Mouse (Mus musculus): ENCODE results near the gene Gab2. TPM values are rescaled to one million over a fixed set of nuclear protein-coding genes. Genes with fewer than 3 reads are reported as not detected.

Gab2 gene
- polyA plus RNA-seq, 1 experiment: 33.8 TPM

- DNase-seq (ENCODE audit: low read depth): peak; percentile 14
- no peak for TF ChIP-seq CTCF (IDR thresholded peaks at IDR 0.05; ENCODE audit: borderline replicate concordance, extremely low read depth, insufficient read depth, insufficient read length)
- TF ChIP-seq POLR2A (IDR thresholded peaks at IDR 0.05; ENCODE audit: borderline replicate concordance, extremely low read depth, insufficient read depth, insufficient read length, poor library complexity, severe bottlenecking): no peak
Measured at GRCm38 (mm10) chr7:97079651-97080365, 1.6 kb upstream of the Gab2 start.

- no peak for DNase-seq (ENCODE audit: low read depth)
- TF ChIP-seq POLR2A (IDR thresholded peaks at IDR 0.05; ENCODE audit: borderline replicate concordance, extremely low read depth, insufficient read depth, insufficient read length, poor library complexity, severe bottlenecking): no peak
- TF ChIP-seq CTCF (IDR thresholded peaks at IDR 0.05; ENCODE audit: borderline replicate concordance, extremely low read depth, insufficient read depth, insufficient read length): no peak
Measured at GRCm38 (mm10) chr7:97080621-97081241, 655 bp upstream of the Gab2 start.

- no peak for TF ChIP-seq POLR2A (IDR thresholded peaks at IDR 0.05; ENCODE audit: borderline replicate concordance, extremely low read depth, insufficient read depth, insufficient read length, poor library complexity, severe bottlenecking)
- no peak for TF ChIP-seq CTCF (IDR thresholded peaks at IDR 0.05; ENCODE audit: borderline replicate concordance, extremely low read depth, insufficient read depth, insufficient read length)
- no peak for DNase-seq (ENCODE audit: low read depth)
Measured at GRCm38 (mm10) chr7:97081959-97082218, 503 bp downstream of the Gab2 start.

- peak; percentile 71 for DNase-seq (ENCODE audit: low read depth)
- TF ChIP-seq CTCF (IDR thresholded peaks at IDR 0.05; ENCODE audit: borderline replicate concordance, extremely low read depth, insufficient read depth, insufficient read length): no peak
- TF ChIP-seq POLR2A (IDR thresholded peaks at IDR 0.05; ENCODE audit: borderline replicate concordance, extremely low read depth, insufficient read depth, insufficient read length, poor library complexity, severe bottlenecking): no peak
Measured at GRCm38 (mm10) chr7:97082219-97083101, 1.1 kb downstream of the Gab2 start.

GRCm38 (mm10) chr7:97083579-97083978, 2.2 kb downstream of the Gab2 start:
- TF ChIP-seq POLR2A (IDR thresholded peaks at IDR 0.05; ENCODE audit: borderline replicate concordance, extremely low read depth, insufficient read depth, insufficient read length, poor library complexity, severe bottlenecking): no peak
- no peak for TF ChIP-seq CTCF (IDR thresholded peaks at IDR 0.05; ENCODE audit: borderline replicate concordance, extremely low read depth, insufficient read depth, insufficient read length)
- no peak for DNase-seq (ENCODE audit: low read depth)

GRCm38 (mm10) chr7:97084181-97084580, 2.8 kb downstream of the Gab2 start:
- no peak for DNase-seq (ENCODE audit: low read depth)
- TF ChIP-seq CTCF (IDR thresholded peaks at IDR 0.05; ENCODE audit: borderline replicate concordance, extremely low read depth, insufficient read depth, insufficient read length): no peak
- TF ChIP-seq POLR2A (IDR thresholded peaks at IDR 0.05; ENCODE audit: borderline replicate concordance, extremely low read depth, insufficient read depth, insufficient read length, poor library complexity, severe bottlenecking): no peak

GRCm38 (mm10) chr7:97085291-97085690, 3.9 kb downstream of the Gab2 start:
- peak; percentile 84 for DNase-seq (ENCODE audit: low read depth)
- TF ChIP-seq CTCF (IDR thresholded peaks at IDR 0.05; ENCODE audit: borderline replicate concordance, extremely low read depth, insufficient read depth, insufficient read length) (no peak), POLR2A (IDR thresholded peaks at IDR 0.05; ENCODE audit: borderline replicate concordance, extremely low read depth, insufficient read depth, insufficient read length, poor library complexity, severe bottlenecking) (no peak)

- no peak for DNase-seq (ENCODE audit: low read depth)
- TF ChIP-seq POLR2A (IDR thresholded peaks at IDR 0.05; ENCODE audit: borderline replicate concordance, extremely low read depth, insufficient read depth, insufficient read length, poor library complexity, severe bottlenecking): no peak
Measured at GRCm38 (mm10) chr7:97094241-97094640, 12.9 kb downstream of the Gab2 start.

- no peak for DNase-seq (ENCODE audit: low read depth)
- no peak for TF ChIP-seq CTCF (IDR thresholded peaks at IDR 0.05; ENCODE audit: borderline replicate concordance, extremely low read depth, insufficient read depth, insufficient read length)
- TF ChIP-seq POLR2A (IDR thresholded peaks at IDR 0.05; ENCODE audit: borderline replicate concordance, extremely low read depth, insufficient read depth, insufficient read length, poor library complexity, severe bottlenecking): no peak
Measured at GRCm38 (mm10) chr7:97108119-97108518, 26.7 kb downstream of the Gab2 start.

GRCm38 (mm10) chr7:97128949-97129348, 47.6 kb downstream of the Gab2 start:
- TF ChIP-seq CTCF (IDR thresholded peaks at IDR 0.05; ENCODE audit: borderline replicate concordance, extremely low read depth, insufficient read depth, insufficient read length) (no peak), POLR2A (IDR thresholded peaks at IDR 0.05; ENCODE audit: borderline replicate concordance, extremely low read depth, insufficient read depth, insufficient read length, poor library complexity, severe bottlenecking) (no peak)
- DNase-seq (ENCODE audit: low read depth): peak; percentile 27

GRCm38 (mm10) chr7:97136453-97136852, 55.1 kb downstream of the Gab2 start:
- TF ChIP-seq POLR2A (IDR thresholded peaks at IDR 0.05; ENCODE audit: borderline replicate concordance, extremely low read depth, insufficient read depth, insufficient read length, poor library complexity, severe bottlenecking) (no peak), CTCF (IDR thresholded peaks at IDR 0.05; ENCODE audit: borderline replicate concordance, extremely low read depth, insufficient read depth, insufficient read length) (no peak)
- no peak for DNase-seq (ENCODE audit: low read depth)
